Mouse (Mus musculus) T-helper 1 cell (primary cell): ENCODE results near the gene Poc1a.

Source experiments
- in situ Hi-C: fragments of 300-600 bp; cut with MboI, MseI; formaldehyde crosslinking; loops from one replicate; pipeline ENCODE4 v1.15.1; 2025; ENCODE audit warnings: high pct_unique_total_duplicates

Gene Poc1a

GRCm38 (mm10) chr9:106300949-106301348, 20.1 kb downstream of the Poc1a start:
- in situ Hi-C loops, result no loop called here

- in situ Hi-C loops, result no loop called here
Measured at GRCm38 (mm10) chr9:106301446-106302080, 20.7 kb downstream of the Poc1a start.

GRCm38 (mm10) chr9:106302446-106303150, 21.7 kb downstream of the Poc1a start:
- in situ Hi-C loops, result no loop called here

GRCm38 (mm10) chr9:106303460-106303960, 22.6 kb downstream of the Poc1a start:
- in situ Hi-C loops, result no loop called here

GRCm38 (mm10) chr9:106305228-106305627, 24.4 kb downstream of the Poc1a start:
- in situ Hi-C loops, result loop anchor here (5.0 kb wide), 1 partner anchor 117 kb away; no protein-coding TSS in a partner anchor

GRCm38 (mm10) chr9:106306662-106307351, 25.9 kb downstream of the Poc1a start:
- in situ Hi-C loops, result loop anchor here (5.0 kb wide), 1 partner anchor 115 kb away; no protein-coding TSS in a partner anchor

- in situ Hi-C loops, result loop anchor here (5.0 kb wide), 1 partner anchor 114 kb away; no protein-coding TSS in a partner anchor
Measured at GRCm38 (mm10) chr9:106308151-106308550, 27.3 kb downstream of the Poc1a start.

GRCm38 (mm10) chr9:106308555-106308954, 27.7 kb downstream of the Poc1a start:
- in situ Hi-C loops, result loop anchor here (5.0 kb wide), 1 partner anchor 114 kb away; no protein-coding TSS in a partner anchor

GRCm38 (mm10) chr9:106308983-106309382, 28.1 kb downstream of the Poc1a start:
- in situ Hi-C loops, result loop anchor here (5.0 kb wide), 1 partner anchor 113 kb away; no protein-coding TSS in a partner anchor

- in situ Hi-C loops, result loop anchor here (5.0 kb wide), 1 partner anchor 112 kb away; no protein-coding TSS in a partner anchor
Measured at GRCm38 (mm10) chr9:106309859-106310258, 29.0 kb downstream of the Poc1a start.

- in situ Hi-C loops, result no loop called here
Measured at GRCm38 (mm10) chr9:106311625-106312191, 30.8 kb downstream of the Poc1a start.

- in situ Hi-C loops, result no loop called here
Measured at GRCm38 (mm10) chr9:106312950-106313360, 32.1 kb downstream of the Poc1a start.

GRCm38 (mm10) chr9:106314196-106314595, 33.3 kb downstream of the Poc1a start:
- in situ Hi-C loops, result no loop called here

- in situ Hi-C loops, result no loop called here
Measured at GRCm38 (mm10) chr9:106318074-106318473, 37.2 kb downstream of the Poc1a start.

GRCm38 (mm10) chr9:106319095-106319494, 38.2 kb downstream of the Poc1a start:
- in situ Hi-C loops, result no loop called here

GRCm38 (mm10) chr9:106322497-106322896, 41.6 kb downstream of the Poc1a start:
- in situ Hi-C loops, result loop anchor here (10.0 kb wide), 1 partner anchor 448 kb away; no protein-coding TSS in a partner anchor

- in situ Hi-C loops, result loop anchor here (10.0 kb wide), 1 partner anchor 451 kb away; no protein-coding TSS in a partner anchor
Measured at GRCm38 (mm10) chr9:106326241-106326640, 45.4 kb downstream of the Poc1a start.

GRCm38 (mm10) chr9:106327125-106327809, 46.4 kb downstream of the Poc1a start:
- in situ Hi-C loops, result loop anchor here (10.0 kb wide), 1 partner anchor 452 kb away; no protein-coding TSS in a partner anchor

GRCm38 (mm10) chr9:106328068-106328610, 47.3 kb downstream of the Poc1a start:
- in situ Hi-C loops, result loop anchor here (10.0 kb wide), 1 partner anchor 453 kb away; no protein-coding TSS in a partner anchor
